Mouse (Mus musculus) left cerebral cortex, postnatal 14 days (tissue): ENCODE results near the gene Srebf2. TPM values are rescaled to one million over a fixed set of nuclear protein-coding genes. Genes with fewer than 3 reads are reported as not detected.
A peak's percentile ranks its signal among the peaks of the same experiment; 100 is the strongest.
"Not testable (repeated sequence)": the region's sequence is repeated elsewhere in the genome, so short reads cannot be mapped to it uniquely, and the experiment has no call there.

ENCODE experiments used
- DNase-seq, 2 experiments: peaks; one replicate each; pipeline ENCODE4 v3.0.0; 2021 to 2022; ENCODE audit warnings: low spot score in 2 of 2, mixed read lengths in 1 of 2
- intact Hi-C: fragments of 180-260 bp; cut with DNase I; formaldehyde crosslinking; loops from one replicate; pipeline ENCODE4 v1.15.1; 2025
- long read RNA-seq, 2 experiments: library from polyadenylated mRNA; stranded (forward); transcript quantifications; one replicate each; pipeline ENCODE4 v2.0.0; 2021
- total RNA-seq, 2 experiments: library from RNA; stranded (reverse); gene quantifications; 2 replicates each; pipeline ENCODE4 v1.2.3; 2021

The Srebf2 gene
- 100 to 1,000 TPM; 173 to 195 TPM for total RNA-seq
- long read RNA-seq, experiment 1, full-length matches to known transcripts, result 26 of 75 reads
- long read RNA-seq, experiment 1, partial matches to known transcripts, result 19 of 75 reads
- long read RNA-seq, experiment 1, other reads (novel, unspliced or antisense), result 30 of 75 reads
- long read RNA-seq, experiment 2, full-length matches to known transcripts, result 26 of 62 reads
- long read RNA-seq, experiment 2, partial matches to known transcripts, result 22 of 62 reads
- long read RNA-seq, experiment 2, other reads (novel, unspliced or antisense), result 14 of 62 reads

DNA sequence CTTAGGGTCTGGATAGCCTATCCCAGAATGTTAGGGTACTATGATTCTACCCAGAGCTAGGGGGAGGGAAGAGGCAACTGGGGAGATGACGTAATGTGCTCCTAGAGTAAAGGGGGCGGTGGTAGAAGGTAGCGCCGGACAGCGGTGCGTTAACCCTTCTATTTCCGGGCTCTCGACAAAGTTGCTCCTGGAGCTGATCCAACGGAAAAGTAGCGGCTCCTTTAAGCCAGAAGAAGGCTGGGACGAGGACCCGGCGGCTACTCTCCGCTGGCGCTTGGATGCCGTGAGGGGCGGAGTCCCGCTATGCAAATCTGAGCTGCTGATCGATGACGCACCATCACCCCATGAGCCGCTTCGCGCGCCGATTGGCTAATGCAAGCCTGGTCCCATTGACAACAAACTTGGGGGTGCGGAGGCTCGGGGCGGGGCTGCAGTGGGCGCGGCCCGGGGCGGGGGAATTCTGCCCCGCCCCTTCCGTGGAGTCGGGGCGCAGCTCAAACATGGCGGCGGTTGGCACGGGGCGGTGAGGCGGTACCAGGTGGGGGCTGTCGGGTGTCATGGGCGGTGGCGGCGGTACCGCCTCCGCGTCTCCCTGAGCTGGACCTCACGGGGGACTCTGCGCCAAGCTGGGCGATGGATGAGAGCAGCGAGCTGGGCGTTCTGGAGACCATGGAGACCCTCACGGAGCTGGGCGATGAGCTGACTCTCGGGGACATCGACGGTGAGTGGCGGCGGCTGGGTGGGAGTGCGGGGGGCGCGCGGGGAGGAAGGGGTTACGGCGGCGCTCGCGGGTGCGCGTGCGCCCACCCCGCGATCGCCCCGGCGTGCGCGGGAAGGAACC lies at the start of gene Srebf2:
Gene Srebf2 (plus strand): TSS at position 412 of the 841 bp plus-strand sequence.
- DNase-seq, result peak; percentile 99
- intact Hi-C loops, result no loop called here

DNA sequence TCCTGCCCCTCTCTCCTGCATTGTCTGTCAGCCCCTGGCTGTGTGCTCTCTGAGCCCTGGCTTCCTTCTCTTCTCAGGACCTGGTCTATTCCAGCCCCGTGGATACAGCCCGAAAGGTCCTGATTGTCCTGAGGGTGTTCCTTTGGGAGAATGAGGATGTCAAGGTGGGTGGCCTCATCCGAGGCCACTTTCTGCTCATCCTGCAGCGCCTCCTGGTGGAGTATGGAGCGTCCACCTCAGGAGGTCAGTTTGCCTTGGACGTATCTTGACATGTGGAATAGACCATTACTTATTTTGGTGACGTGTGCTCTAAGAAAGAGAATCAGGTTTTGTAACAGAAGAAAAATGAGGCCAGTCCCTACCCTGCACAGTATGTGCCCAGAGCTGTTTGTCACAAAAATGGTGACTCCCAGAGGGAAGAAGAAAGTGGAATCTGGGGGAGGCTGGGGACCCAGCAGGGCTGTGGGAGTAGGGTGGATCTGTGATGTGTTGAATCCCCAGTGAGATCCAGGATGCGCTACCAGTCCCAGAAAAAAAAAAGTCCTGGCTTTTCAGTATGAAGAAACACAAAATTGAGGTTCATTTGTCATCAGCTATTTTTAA lies 39.9 kb upstream of the Srebf2 start:
- DNase-seq, result peak; percentile 47 to 49
- intact Hi-C loops, result loop anchor here (5.0 kb wide), 1 partner anchor 40 kb away; the partner anchor contains the start of gene Mei1

DNA sequence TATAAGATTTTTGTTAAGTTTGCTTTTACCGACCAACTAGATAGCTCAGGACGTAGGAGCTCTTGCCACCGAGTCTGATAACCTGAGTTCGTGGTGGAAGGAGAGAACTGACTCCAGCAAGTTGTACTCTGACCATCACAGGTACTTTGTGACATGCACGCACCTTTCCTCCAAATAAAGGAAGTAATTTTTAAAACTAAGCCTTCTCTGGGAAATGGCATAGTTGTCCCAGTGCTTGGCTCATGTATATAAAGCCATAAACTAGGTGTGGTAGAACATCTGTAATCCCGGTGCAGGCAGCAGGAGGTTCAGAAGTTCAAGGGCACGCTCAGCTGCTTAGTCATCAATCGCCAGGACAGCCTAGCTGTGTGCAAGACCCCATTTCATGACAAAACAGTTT lies 26.4 kb upstream of the Srebf2 start:
- DNase-seq, result no peak
- intact Hi-C loops, result no loop called here

DNA sequence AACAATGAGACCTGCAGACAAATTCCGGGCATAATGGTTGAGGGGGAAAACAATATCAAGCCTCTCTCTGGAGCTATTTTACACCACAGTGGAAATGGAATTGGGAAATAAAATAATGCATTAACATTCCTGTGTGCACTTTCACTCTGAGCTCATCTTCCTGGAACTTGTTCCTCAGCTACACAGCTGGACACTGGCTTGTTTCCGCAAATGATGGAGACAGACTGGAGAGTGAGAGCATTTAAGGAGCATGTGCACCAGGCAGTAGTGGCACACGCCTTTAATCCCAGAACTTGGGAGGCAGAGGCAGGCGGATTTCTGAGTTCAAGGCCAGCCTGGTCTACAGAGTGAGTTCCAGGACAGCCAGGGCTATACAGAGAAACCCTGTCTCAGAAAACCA lies 20.3 kb upstream of the Srebf2 start:
- intact Hi-C loops, DNase-seq: not testable (repeated sequence)

DNA sequence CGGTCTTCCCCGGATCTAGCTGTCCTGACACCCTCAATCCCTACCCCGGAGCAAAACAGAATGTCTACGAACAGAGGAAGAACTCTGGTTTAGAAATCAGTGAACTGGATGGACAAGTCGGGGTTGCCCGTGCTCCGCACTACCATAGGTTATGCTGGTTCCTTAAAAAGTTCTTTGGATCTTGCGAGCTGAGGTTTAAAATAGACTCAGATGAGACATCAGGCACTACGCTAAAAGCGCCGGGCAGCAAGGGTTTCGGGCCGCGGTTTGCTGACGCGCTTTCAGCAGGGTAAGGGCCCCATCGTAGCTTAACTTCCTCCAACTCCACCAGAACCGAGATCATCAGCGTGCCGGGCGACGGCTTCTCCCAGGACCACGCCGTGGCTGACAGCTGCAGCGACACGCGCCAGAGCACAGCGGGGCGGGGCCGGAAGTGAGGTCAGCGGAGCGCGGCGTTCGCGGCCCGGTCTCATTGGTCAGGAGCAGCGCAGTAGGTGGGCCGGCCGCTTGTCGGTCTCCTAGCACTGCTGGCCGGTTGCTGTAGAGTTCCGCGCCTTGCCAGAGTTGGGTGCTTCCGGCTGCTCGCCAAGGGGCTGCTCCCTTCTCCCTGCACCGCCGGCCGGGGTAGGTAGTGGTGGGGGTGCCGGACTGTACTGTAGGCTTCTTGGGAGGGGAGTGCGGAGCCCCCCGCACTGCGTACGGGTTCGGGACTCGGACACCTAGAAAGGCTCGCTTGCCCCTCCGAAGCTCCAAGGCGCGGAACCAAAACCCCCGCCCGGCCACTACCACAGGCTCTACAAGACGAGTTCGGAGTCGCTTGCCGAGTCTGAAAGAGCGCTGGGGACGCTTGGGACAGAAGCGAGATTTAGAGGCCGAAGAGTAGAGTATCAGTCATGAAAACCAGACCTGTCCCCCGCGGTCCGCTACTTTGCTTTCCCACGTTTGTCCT lies 19.3 kb upstream of the Srebf2 start, which contains the start of gene Ccdc134:
Gene Ccdc134 (plus strand): TSS at position 497 of the 949 bp plus-strand sequence.
- intact Hi-C loops, result no loop called here
- peak; percentile 97 for DNase-seq

DNA sequence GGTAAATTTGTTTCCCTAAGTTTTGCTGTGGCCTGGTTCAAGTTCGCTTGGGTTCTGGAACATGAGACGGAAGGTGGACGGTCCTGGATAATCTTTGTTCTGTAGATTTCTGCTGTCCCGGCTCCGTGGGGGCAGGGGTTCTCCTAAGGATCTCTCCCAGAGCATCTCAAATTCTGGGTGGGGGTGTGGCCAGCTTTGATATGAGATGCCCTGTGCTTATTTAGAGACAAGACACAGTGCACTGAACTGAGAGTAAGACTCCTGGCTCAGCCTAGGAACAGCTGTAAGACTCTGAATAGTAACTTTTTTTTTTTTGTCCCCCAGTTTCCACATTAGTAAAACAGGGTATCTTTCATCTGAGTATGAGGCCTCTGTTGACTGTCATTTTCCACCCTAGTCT lies 18.6 kb upstream of the Srebf2 start:
- intact Hi-C loops, result no loop called here
- no peak for DNase-seq

DNA sequence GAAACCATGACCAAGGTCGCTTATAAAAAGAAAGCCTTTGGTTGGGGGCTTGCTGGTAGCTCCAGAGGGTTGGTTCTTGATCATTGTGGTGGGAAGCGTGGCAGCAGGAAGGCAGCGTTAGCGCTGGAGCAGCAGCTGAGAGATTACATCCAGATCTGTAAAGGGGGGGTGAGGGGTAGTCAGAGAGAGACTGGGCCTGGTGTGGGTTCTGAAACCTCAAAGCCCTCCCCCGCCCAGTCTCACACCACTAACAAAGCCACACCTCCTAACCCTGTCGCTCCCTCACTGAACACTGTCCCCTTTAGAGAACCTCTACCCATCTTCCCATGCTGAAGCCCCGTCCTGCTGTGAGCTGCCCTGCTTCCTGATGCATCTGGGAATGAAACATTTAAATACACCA lies 16.4 kb upstream of the Srebf2 start:
- no peak for DNase-seq
- intact Hi-C loops, result no loop called here

DNA sequence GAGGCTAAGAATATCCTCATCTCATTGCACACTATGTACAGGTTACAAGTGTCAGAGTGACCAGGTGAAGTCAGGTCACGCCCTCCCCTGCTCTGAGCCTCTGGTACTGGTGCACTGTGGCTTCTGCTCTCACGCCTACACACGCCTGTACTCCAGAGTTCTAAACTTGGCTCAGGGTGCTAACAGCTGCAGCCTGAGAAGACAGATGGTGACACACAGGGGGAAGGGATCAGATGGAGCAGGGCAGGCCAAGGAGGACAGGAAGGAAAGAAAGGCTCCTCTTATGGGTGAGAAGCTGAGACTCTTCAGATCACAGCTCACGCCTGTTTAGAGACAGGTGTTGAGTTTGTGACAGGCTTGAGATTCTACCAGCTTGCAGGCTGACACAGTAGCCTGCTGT lies 11.6 kb upstream of the Srebf2 start:
- intact Hi-C loops, result no loop called here
- DNase-seq, result peak; percentile 36 to 66

DNA sequence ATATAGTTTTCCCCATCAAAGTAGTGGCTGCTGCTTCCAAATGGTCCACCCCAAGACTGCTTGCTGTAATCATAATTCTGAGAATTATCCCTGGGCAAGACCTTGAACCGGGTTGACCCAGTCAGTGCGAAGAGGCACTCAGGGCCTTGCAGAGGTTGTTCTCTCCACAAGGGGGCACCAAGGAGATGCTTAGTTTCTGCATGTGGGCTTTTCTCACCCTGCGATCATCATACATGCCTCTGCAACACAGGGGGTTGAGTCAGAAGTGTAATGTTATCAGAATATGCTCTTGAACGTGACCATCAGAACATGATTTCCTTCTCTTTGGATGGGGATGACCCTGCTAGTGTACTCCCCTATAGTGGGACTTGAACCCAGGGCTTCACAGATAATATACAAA lies 8.4 kb upstream of the Srebf2 start:
- intact Hi-C loops, result loop anchor here (2.0 kb wide), 1 partner anchor 98 kb away; no protein-coding TSS in a partner anchor
- DNase-seq, result peak; percentile 68 to 74

DNA sequence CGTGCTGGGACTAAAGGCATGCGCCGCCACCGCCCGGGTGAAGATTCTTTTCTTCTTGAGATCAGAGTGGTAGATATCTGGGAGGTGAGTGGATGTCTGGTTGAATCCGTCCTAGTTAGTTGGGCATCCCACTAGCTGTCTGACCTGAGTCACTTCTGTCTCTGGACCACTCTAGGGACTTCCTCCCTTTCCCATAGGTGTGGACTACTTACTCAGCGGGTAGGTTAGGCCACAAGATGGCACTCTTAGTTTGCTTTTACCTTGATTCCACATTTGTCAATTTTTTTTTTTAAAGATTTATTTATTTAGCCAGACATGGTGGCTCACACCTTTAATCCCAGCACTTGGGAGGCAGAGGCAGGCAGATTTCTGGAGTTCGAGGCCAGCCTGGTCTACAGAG lies 7.8 kb upstream of the Srebf2 start:
- intact Hi-C loops, result loop anchor here (2.0 kb wide), 1 partner anchor 98 kb away; no protein-coding TSS in a partner anchor
- peak in 1 of 2 experiments; percentile 23 for DNase-seq

DNA sequence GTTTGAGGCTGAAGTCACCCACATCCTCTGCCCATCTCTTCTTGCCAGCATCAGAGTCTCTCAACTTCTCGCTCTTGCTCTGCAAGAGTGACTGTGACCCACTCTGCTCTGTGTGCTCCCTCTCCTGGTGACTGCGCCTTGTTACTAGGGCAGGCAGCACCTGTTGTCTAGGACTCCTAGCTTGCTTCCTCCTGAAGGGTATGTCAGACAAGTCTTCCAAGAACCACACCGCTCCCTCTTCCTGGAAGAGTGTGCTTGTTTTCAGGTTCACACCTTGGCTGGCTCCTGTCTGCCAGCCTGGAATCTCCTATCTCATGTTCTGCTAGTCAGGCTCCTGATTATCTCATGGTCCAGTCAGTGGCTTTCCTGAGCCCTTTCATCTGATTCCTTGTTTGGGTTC lies 6.6 kb upstream of the Srebf2 start:
- DNase-seq, result no peak
- intact Hi-C loops, result no loop called here

DNA sequence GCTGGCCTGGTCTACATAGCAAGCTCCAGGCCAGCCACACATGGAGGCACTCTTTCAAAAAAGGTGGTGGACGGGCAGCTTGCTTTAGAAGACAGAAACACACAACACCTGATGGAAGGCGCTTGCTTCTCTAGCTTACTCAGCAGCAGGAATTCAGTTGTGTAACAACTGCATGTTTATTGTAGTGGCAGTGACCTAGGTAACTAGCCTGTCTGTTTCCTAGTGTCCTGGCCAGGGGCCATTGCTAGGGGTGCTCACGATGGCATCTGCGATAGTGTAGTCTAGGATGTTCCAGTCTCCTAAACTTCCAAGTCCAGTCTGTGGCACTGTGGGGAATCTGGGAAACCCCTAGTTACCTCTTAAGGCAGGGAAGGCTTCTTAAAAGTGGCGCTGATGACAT lies 2.8 kb upstream of the Srebf2 start:
- intact Hi-C loops, result no loop called here
- no peak for DNase-seq

DNA sequence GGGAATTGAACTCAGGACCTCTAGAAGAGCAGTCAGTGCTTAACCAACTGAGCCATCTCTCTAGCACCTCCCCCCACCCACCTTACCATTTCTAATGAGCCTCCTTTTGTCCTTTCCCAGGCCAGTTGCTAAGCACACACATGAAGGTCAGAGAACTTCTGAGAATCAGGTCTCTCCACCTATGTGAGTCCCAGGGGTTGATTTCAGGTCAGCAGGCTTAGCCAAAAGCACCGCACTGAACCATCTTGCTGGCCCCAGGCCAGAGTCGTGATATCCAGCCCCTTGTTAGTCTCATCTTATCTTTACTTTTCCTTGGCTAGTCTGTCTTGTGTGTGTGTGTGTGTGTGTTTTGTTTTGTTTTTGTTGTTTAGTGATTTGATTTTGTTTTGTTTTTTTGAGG lies 1.6 kb upstream of the Srebf2 start:
- no peak for DNase-seq
- intact Hi-C loops, result no loop called here

DNA sequence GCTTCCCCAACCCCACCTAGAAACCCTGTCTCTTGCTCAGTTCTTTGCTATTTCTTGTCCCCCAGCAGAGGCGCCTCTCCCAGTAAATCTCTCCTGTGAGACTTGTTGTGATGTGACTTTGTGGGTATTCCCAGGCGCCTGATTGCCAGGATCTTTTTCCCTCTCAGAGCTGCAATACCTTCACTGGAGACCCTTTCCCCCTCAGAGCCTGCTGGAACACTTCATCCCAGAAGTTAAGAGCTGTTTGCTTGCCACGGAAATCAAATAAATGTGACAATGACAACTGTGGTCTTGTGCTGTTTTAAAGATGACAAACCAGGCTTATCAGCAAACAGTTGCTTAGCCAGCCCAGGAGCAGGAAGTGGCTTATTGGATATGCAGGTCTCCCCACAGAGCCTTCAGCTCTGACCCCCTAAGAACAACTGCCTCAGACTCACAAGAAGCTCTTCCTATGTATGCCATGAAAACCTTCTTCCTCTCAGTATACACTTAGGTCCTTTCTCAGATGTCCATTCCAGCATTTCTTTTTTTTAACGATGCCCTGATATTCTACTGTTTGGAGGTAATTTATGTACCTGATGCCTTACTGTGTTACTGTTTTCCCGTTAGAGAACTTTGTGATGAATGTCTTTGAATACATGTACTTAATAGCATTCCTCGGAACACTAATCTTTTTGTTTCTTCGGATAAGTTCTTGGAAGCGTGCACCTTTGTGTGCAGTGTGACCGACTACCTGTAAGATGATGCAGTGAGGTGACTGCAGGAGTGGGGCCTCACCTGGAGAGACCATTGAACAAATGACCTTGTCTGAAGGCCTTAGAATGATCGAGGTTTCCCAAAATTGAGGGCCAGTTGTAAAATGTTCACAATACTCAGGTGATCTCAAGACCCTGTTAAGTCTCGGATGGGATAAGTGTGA lies 871 bp upstream of the Srebf2 start:
- intact Hi-C loops, result no loop called here
- DNase-seq, result no peak

DNA sequence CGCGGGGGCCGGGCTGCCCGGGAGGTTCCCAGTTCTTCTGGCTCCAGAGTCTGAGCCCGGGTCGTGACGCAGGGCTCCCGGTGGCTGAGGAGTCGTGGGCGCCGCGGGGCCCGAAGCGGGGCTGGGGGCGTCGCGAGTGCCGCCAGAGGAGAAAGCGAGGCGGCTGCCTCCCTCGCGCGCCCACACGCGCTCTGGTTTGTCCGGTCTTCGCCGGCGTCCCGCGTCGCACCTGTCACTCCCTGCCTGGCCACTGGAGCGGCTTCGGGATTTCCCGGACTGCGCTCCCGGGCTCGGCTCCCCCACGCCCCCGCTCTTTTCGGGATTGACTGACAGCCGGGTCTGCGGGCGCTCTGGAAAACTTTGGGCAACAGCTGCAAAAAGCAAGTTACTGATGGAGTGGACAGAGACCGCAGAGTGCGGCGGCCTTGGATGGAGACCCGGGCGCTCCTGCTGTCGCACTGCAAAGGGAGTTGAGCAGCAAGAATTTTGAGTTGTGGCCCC lies 680 bp downstream of the Srebf2 start:
- DNase-seq, result peak; percentile 65 to 75
- intact Hi-C loops, result no loop called here

DNA sequence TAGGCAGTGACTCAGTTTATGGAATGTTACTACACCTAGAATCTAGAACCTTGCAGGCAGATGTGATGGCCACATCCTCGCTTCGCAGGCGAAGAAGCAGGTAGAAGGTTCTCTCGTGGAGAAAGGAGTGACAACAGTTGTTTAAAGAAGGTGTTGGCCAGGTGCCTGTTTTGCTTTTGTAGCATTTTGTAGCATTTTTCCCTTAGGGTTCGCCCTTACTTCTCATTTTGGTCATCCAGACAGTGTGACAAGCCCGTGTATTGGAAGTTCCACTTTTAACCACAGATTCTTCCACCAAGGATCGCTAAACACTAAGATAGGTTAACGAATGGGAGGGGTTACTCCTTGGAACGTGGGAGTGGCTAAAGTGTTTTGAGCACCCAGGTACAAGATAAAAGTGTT lies 1.5 kb downstream of the Srebf2 start:
- intact Hi-C loops, result no loop called here
- DNase-seq, result no peak

DNA sequence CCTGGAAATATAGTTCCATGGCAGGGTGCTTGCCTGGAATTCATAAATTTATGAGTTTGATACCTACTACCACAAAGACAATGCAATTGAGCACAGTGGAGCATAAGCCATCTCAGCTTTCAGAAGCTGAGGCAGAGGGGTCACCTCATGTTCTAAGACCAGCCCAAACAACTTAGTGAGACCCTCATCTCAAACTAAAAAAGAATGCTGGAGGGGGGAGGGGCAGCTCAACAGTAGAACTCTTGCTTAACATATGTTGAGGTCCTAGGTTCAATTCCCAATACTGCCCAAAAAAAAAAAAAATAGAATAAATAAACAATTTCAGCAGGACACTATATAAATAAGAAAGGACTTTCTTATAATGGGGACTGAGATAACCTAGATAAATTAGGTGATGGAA lies 3.1 kb downstream of the Srebf2 start:
- intact Hi-C loops, result no loop called here

DNA sequence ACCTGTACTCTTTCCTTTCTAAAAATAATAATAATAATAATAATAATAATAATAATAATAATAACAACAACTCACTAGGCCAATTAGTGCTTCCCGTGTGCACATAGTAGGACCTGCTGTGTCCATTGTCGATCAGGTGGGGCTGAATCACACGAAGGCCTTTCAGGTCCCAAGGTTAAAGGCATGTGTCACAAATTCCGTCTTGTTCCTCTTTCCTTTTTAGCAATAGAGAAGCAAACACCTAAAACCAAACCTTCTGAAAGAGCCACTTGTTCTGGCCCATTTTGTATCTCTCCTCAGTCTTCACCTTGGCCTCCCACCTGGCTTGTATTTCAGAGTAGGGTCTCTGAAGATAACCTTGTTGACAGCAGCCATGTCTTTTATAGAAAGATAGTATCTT lies 4.2 kb downstream of the Srebf2 start:
- intact Hi-C loops, result no loop called here
- DNase-seq, result no peak

More for the DNA sequence above, 3.1 kb downstream of the Srebf2 start:
- DNase-seq, result no peak
